Mouse (Mus musculus) layer of hippocampus, adult 9-10 months (tissue): ENCODE measurements around the gene Mn1.

Experiments
- DNase-seq: peaks from one replicate; pipeline ENCODE4 v3.0.0; 2022; ENCODE audit warnings: low spot score

The Mn1 gene

GRCm38 (mm10) chr5:111416591-111417374 is at the start of gene Mn1:
TSS of gene Mn1 (plus strand) at chr5:111417362.
- DNase-seq, result peak; percentile 76

- DNase-seq, result no peak
These were observed 49.1 kb upstream of the Mn1 start for GRCm38 (mm10) chr5:111367937-111368517.

GRCm38 (mm10) chr5:111368576-111368975 is 48.6 kb upstream of the Mn1 start:
- DNase-seq, result no peak

GRCm38 (mm10) chr5:111375616-111376015 is 41.5 kb upstream of the Mn1 start:
- DNase-seq, result no peak

- DNase-seq, result no peak
These were observed 40.7 kb upstream of the Mn1 start for GRCm38 (mm10) chr5:111376276-111377020.

- no peak for DNase-seq
These were observed 38.8 kb upstream of the Mn1 start for GRCm38 (mm10) chr5:111378126-111378993.

GRCm38 (mm10) chr5:111383335-111383734 is 33.8 kb upstream of the Mn1 start:
- DNase-seq, result no peak

GRCm38 (mm10) chr5:111390911-111391310 is 26.3 kb upstream of the Mn1 start:
- no peak for DNase-seq

- no peak for DNase-seq
These were observed 25.7 kb upstream of the Mn1 start for GRCm38 (mm10) chr5:111391485-111391884.

- no peak for DNase-seq
These were observed 23.6 kb upstream of the Mn1 start for GRCm38 (mm10) chr5:111393346-111394197.

- DNase-seq, result peak; percentile 76
These were observed 22.7 kb upstream of the Mn1 start for GRCm38 (mm10) chr5:111394198-111395053.

GRCm38 (mm10) chr5:111395771-111396170 is 21.4 kb upstream of the Mn1 start:
- DNase-seq, result no peak

GRCm38 (mm10) chr5:111396199-111396598 is 21.0 kb upstream of the Mn1 start:
- no peak for DNase-seq

GRCm38 (mm10) chr5:111398471-111398870 is 18.7 kb upstream of the Mn1 start:
- DNase-seq, result no peak

GRCm38 (mm10) chr5:111399271-111399670 is 17.9 kb upstream of the Mn1 start:
- DNase-seq, result no peak

GRCm38 (mm10) chr5:111401879-111402650 is 15.1 kb upstream of the Mn1 start:
- DNase-seq, result no peak

GRCm38 (mm10) chr5:111402651-111402996 is 14.5 kb upstream of the Mn1 start:
- no peak for DNase-seq

GRCm38 (mm10) chr5:111404721-111405120 is 12.4 kb upstream of the Mn1 start:
- DNase-seq, result no peak

- DNase-seq, result no peak
These were observed 8.6 kb upstream of the Mn1 start for GRCm38 (mm10) chr5:111408470-111409105.
